Mouse (Mus musculus): ENCODE results near the gene Soat1. TPM values are rescaled to one million over a fixed set of nuclear protein-coding genes. Genes with fewer than 3 reads are reported as not detected.

Gene Soat1
- polyA plus RNA-seq, 1 experiment from 2014 or later, result 51.2 TPM

GRCm38 (mm10) chr1:156481826-156482225, 7.7 kb upstream of the Soat1 start:
- Histone ChIP-seq H3K4me1 (replicated peaks; ENCODE audit: control insufficient read depth, insufficient read depth, low read length) (no peaks in the 10 kb centered on the region), H3K9ac (ENCODE audit: low read depth, low read length) (no peak overlapping the region), H3K4me3 (ENCODE audit: low read depth, low read length) (no peak overlapping the region), H3K27me3 (replicated peaks; ENCODE audit: control insufficient read depth, insufficient read depth, low read length) (no peaks in the 10 kb centered on the region), H3K9me3 (ENCODE audit: control insufficient read depth) (no peaks in the 10 kb centered on the region), H3K27ac (ENCODE audit: low read depth, low read length) (no peak overlapping the region), H3K4me2 (replicated peaks; ENCODE audit: low read depth) (no peak overlapping the region), H3K36me3 (ENCODE audit: control insufficient read depth, insufficient read depth) (no peaks in the 10 kb centered on the region)
- no peak for ATAC-seq
- WGBS, result 92% methylated on average over 3 of the region's 3 CpGs
- no peak for TF ChIP-seq CTCF (IDR thresholded peaks at IDR 0.05; ENCODE audit: low read depth)

- Histone ChIP-seq H3K4me1 (replicated peaks; ENCODE audit: control insufficient read depth, insufficient read depth, low read length) (0 out of 2 replicates have a peak, but pooled peaks cover 6% of the 10 kb centered on the region), H3K4me3 (ENCODE audit: low read depth, low read length) (no peak overlapping the region), H3K36me3 (ENCODE audit: control insufficient read depth, insufficient read depth) (no peaks in the 10 kb centered on the region), H3K9me3 (ENCODE audit: control insufficient read depth) (no peaks in the 10 kb centered on the region), H3K27ac (ENCODE audit: low read depth, low read length) (no peak overlapping the region), H3K9ac (ENCODE audit: low read depth, low read length) (no peak overlapping the region), H3K27me3 (replicated peaks; ENCODE audit: control insufficient read depth, insufficient read depth, low read length) (no peaks in the 10 kb centered on the region), H3K4me2 (replicated peaks; ENCODE audit: low read depth) (no peak overlapping the region)
- WGBS, result 36% methylated on average over 7 of the region's 7 CpGs
- no peak for ATAC-seq
- no peak for TF ChIP-seq CTCF (IDR thresholded peaks at IDR 0.05; ENCODE audit: low read depth)
Measured at GRCm38 (mm10) chr1:156476535-156476934, 2.4 kb upstream of the Soat1 start.

- Histone ChIP-seq H3K36me3 (ENCODE audit: control insufficient read depth, insufficient read depth) (no peaks in the 10 kb centered on the region), H3K4me3 (ENCODE audit: low read depth, low read length) (no peak overlapping the region), H3K9ac (ENCODE audit: low read depth, low read length) (no peak overlapping the region), H3K9me3 (ENCODE audit: control insufficient read depth) (no peaks in the 10 kb centered on the region), H3K4me1 (replicated peaks; ENCODE audit: control insufficient read depth, insufficient read depth, low read length) (0 out of 2 replicates have a peak, but pooled peaks cover 6% of the 10 kb centered on the region), H3K4me2 (replicated peaks; ENCODE audit: low read depth) (no peak overlapping the region), H3K27ac (ENCODE audit: low read depth, low read length) (no peak overlapping the region), H3K27me3 (replicated peaks; ENCODE audit: control insufficient read depth, insufficient read depth, low read length) (no peaks in the 10 kb centered on the region)
- TF ChIP-seq CTCF (IDR thresholded peaks at IDR 0.05; ENCODE audit: low read depth), result no peak
- ATAC-seq, result no peak
- WGBS, result 61% methylated on average over 2 of the region's 2 CpGs
Measured at GRCm38 (mm10) chr1:156476016-156476415, 1.9 kb upstream of the Soat1 start.

- TF ChIP-seq CTCF (IDR thresholded peaks at IDR 0.05; ENCODE audit: low read depth), result no peak
- H3K9me3 ChIP-seq (ENCODE audit: control insufficient read depth), result no peaks in the 10 kb centered on the region
- no peak for ATAC-seq
- 59% methylated on average over 3 of the region's 3 CpGs for WGBS
- no peak overlapping the region for H3K27ac ChIP-seq (ENCODE audit: low read depth, low read length)
- H3K4me1 ChIP-seq (replicated peaks; ENCODE audit: control insufficient read depth, insufficient read depth, low read length), result 0 out of 2 replicates have a peak, but pooled peaks cover 6% of the 10 kb centered on the region
- no peak overlapping the region for H3K9ac ChIP-seq (ENCODE audit: low read depth, low read length)
- H3K36me3 ChIP-seq (ENCODE audit: control insufficient read depth, insufficient read depth), result no peaks in the 10 kb centered on the region
- no peak overlapping the region for H3K4me2 ChIP-seq (replicated peaks; ENCODE audit: low read depth)
- H3K4me3 ChIP-seq (ENCODE audit: low read depth, low read length), result no peak overlapping the region
- no peaks in the 10 kb centered on the region for H3K27me3 ChIP-seq (replicated peaks; ENCODE audit: control insufficient read depth, insufficient read depth, low read length)
Measured at GRCm38 (mm10) chr1:156474854-156475253, 723 bp upstream of the Soat1 start.

GRCm38 (mm10) chr1:156473003-156473402, 1.1 kb downstream of the Soat1 start:
- ATAC-seq, result no peak
- Histone ChIP-seq H3K4me2 (replicated peaks; ENCODE audit: low read depth) (peak overlapping the region; percentile 94), H3K36me3 (ENCODE audit: control insufficient read depth, insufficient read depth) (no peaks in the 10 kb centered on the region), H3K27me3 (replicated peaks; ENCODE audit: control insufficient read depth, insufficient read depth, low read length) (no peaks in the 10 kb centered on the region), H3K9ac (ENCODE audit: low read depth, low read length) (peak overlapping the region; percentile 31; the same call in 1 of the 2 replicates), H3K4me1 (replicated peaks; ENCODE audit: control insufficient read depth, insufficient read depth, low read length) (peaks cover 11% of the 10 kb centered on the region; the same call in 1 of the 2 replicates), H3K27ac (ENCODE audit: low read depth, low read length) (peak overlapping the region; percentile 58), H3K4me3 (ENCODE audit: low read depth, low read length) (peak overlapping the region; percentile 83), H3K9me3 (ENCODE audit: control insufficient read depth) (no peaks in the 10 kb centered on the region)
- no peak for TF ChIP-seq CTCF (IDR thresholded peaks at IDR 0.05; ENCODE audit: low read depth)
- WGBS, result under 1% methylated on average over 11 of the region's 11 CpGs

- Histone ChIP-seq H3K4me1 (replicated peaks; ENCODE audit: control insufficient read depth, insufficient read depth, low read length) (peaks cover 11% of the 10 kb centered on the region; the same call in 1 of the 2 replicates), H3K4me3 (ENCODE audit: low read depth, low read length) (no peak overlapping the region), H3K27me3 (replicated peaks; ENCODE audit: control insufficient read depth, insufficient read depth, low read length) (no peaks in the 10 kb centered on the region), H3K9me3 (ENCODE audit: control insufficient read depth) (no peaks in the 10 kb centered on the region), H3K9ac (ENCODE audit: low read depth, low read length) (no peak overlapping the region), H3K36me3 (ENCODE audit: control insufficient read depth, insufficient read depth) (no peaks in the 10 kb centered on the region), H3K27ac (ENCODE audit: low read depth, low read length) (peak overlapping the region; percentile 58), H3K4me2 (replicated peaks; ENCODE audit: low read depth) (peak overlapping the region; percentile 94)
- no peak for ATAC-seq
- WGBS, result 47% methylated on average over 7 of the region's 7 CpGs
- TF ChIP-seq CTCF (IDR thresholded peaks at IDR 0.05; ENCODE audit: low read depth), result no peak
Measured at GRCm38 (mm10) chr1:156471955-156472354, 2.2 kb downstream of the Soat1 start.

Data from intestine, postnatal 0 days (tissue).